Mouse (Mus musculus) bone marrow, adult 2 months (tissue): Measurements from ENCODE around the gene Scrg1. TPM values are rescaled to one million over a fixed set of nuclear protein-coding genes. Genes with fewer than 3 reads are reported as not detected.
"Not testable (repeated sequence)": the region's sequence is repeated elsewhere in the genome, so short reads cannot be mapped to it uniquely, and the experiment has no call there.

Experiments
- H3K27ac ChIP-seq: fragments of 200-500 bp; 2 replicates; pipeline ENCODE4 v1.5.1; 2012; ENCODE audit warnings: low read depth, mild to moderate bottlenecking, control low read depth, inconsistent platforms, low read length; ENCODE audit not compliant: control insufficient read depth, poor library complexity, insufficient read depth
- H3K4me1 ChIP-seq: fragments of 200-500 bp; 2 replicates; pipeline ENCODE4 v1.6.1; 2011; ENCODE audit warnings: low read length; ENCODE audit not compliant: control insufficient read depth, insufficient read depth
- H3K4me3 ChIP-seq: fragments of 200-500 bp; replicated peaks from 2 replicates; pipeline ENCODE3; 2011; ENCODE audit warnings: mild to moderate bottlenecking, low read depth, low read length, control low read depth; ENCODE audit not compliant: control insufficient read depth
- CTCF ChIP-seq: fragments of 200-500 bp; IDR thresholded peaks from 2 replicates; pipeline ENCODE4 v1.5.1; 2011; ENCODE audit warnings: low read length, control low read depth; ENCODE audit not compliant: control insufficient read depth, insufficient read depth
- POLR2A ChIP-seq: fragments of 200-500 bp; IDR thresholded peaks from 2 replicates; pipeline ENCODE4 v1.6.1; 2011; ENCODE audit warnings: low read depth, mild to moderate bottlenecking, control low read depth, low read length, borderline replicate concordance; ENCODE audit not compliant: control insufficient read depth
- WGBS: fragments of 180-500 bp; shearing (Covaris S2); methylation state at CpG from one replicate; pipeline ENCODE4 v1.1.7; 2018; 5-methylcytosine and 5-hydroxymethylcytosine counted together
- polyA plus RNA-seq: library from polyadenylated mRNA; stranded (reverse); fragments of >200 nt; gene quantifications from 2 replicates; pipeline ENCODE4 v1.2.4, GENCODE M21; 2011; ENCODE audit warnings: low replicate concordance; ENCODE audit not compliant: missing spikeins, insufficient read depth, insufficient read length

Gene Scrg1
- polyA plus RNA-seq, 1 experiment = 51.0 TPM

DNA sequence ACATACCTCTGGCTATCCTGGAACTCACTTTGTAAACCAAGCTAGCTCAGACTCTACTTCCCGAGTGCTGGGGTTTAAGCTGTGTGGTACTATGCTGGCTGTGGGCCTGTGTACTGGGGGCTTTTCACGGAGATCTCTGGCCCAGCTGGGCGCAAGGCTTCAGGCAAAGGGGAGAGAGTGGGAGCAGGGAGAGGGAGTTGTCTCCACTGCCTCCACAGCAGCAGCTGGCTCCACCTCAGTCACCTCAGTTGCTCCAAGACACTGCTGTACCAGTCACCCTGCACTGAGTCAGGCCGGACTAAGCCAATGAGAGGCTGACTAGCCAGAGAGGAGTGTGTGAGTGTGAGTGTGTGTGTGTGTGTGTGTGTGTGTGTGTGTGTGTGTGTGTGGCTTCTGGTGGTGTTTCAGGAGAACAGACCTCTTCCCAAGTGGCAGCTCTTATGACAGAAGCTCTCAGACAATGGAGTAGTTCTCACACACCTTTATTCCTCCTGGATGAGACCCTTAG is 51.9 kb downstream of the Scrg1 start:
- WGBS = 85% methylated on average over 4 of the region's 4 CpGs
- no peak for TF ChIP-seq CTCF
- TF ChIP-seq POLR2A = no peak
- H3K4me3 ChIP-seq = no peak overlapping the region
- H3K27ac ChIP-seq = no peak overlapping the region
- H3K4me1 ChIP-seq = peaks cover 2% of the 10 kb centered on the region; the same call in 1 of the 2 replicates

DNA sequence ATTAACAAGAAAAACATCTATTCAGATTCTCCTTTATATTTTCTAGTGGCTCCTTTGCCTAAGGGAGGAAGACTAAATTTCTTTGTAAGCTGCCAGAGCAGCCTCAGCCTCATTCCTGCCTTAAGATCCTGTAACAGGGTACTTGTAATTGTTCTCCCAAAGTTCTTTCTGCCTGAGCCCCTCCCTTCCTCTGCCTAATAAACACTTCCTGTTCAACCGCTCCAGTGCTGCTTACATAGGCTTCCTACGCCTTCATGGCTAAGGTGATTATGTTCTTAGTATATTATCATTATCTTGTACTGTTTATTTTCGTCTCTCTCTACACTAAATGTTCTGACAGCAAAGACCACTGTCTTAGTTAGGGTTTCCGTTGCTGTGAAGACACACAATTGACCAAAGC is 52.9 kb downstream of the Scrg1 start:
- TF ChIP-seq POLR2A (no peak), CTCF (no peak)
- WGBS = 52% methylated on average over 4 of the region's 4 CpGs
- H3K4me3 ChIP-seq = no peak overlapping the region
- no peak overlapping the region for H3K27ac ChIP-seq
- peaks cover 2% of the 10 kb centered on the region; the same call in 1 of the 2 replicates for H3K4me1 ChIP-seq

DNA sequence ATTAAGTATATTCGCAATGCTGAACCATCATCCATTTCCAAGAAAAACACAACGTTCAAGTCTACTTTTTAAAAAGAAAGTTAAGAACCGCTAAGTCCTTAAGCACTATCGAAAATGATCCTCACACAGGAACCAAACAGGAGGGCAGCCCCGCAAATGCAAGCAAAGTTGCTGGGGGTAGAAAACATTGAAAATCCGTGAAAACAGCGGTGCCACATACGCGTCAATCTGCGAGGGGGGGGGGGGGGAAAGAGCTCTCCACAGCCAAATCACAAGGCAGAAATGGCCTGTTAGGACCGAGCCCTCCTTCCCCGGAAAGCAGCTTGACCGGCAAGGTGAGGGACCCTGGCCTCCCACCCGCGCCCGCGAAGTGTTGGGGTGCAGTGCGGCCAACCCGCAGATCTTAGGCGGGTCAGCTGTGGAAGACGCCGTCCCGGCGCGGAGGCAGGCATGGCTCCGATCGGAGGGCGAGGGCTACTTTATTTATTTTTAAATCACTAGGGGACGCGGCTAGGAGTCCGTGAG is 55.1 kb downstream of the Scrg1 start:
- Histone ChIP-seq H3K4me3 (peak overlapping the region; percentile 85), H3K27ac (peak overlapping the region; percentile 100), H3K4me1 (peaks cover 3% of the 10 kb centered on the region; the same call in 1 of the 2 replicates)
- under 1% methylated on average over 31 of the region's 31 CpGs for WGBS
- no peak for TF ChIP-seq POLR2A

DNA sequence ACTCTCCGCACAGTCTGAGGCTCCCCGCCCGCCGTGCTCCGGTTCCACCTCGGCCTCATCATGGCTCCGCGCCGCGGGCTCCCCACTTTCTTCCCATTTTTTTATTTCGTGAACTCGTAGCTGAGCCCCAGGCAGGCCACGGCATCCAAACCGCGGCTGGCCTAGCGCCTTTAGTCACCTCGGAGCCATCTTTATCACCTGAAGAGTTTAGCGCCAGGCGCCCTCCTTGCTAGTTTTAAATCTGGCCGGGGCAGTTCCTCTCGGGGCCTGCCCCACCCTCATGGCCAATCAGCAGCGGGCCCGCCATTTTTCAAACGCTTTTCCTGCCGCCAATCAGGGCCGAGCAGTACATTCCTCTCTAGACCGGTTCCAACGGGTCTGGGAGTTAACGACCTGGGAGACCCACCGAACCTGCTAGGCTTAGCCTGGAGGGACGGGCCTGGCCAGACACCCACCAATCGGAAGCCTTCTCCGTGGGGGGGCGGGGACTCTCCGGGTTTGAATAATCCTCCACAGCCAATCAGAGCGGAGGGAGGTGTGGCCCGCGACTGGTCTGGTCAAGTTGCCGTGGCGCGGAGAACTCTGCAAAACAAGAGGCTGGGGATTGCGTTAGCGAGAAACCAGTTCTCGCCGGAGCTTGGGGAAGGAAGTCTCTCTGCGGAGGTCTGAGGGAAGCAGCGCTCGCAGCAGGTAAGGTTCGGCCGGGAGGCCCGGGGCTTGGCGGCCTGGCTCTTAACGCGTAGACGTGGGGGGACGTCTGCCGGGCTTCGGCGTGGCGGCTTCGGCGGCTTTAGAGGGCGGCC is 55.8 kb downstream of the Scrg1 start, which contains the start of gene Hmgb2:
Hmgb2 (plus strand) TSS at position 592 of the 803 bp plus-strand sequence.
- H3K4me3 ChIP-seq = peak within 1 kb of the TSS; percentile 85
- under 1% methylated on average over 63 of the region's 63 CpGs for WGBS
- no peak for TF ChIP-seq CTCF
- peak; percentile 95 for TF ChIP-seq POLR2A
- H3K27ac ChIP-seq = peak within 1 kb of the TSS; percentile 100
- H3K4me1 ChIP-seq = peaks cover 3% of the 10 kb centered on the region; the same call in 1 of the 2 replicates

DNA sequence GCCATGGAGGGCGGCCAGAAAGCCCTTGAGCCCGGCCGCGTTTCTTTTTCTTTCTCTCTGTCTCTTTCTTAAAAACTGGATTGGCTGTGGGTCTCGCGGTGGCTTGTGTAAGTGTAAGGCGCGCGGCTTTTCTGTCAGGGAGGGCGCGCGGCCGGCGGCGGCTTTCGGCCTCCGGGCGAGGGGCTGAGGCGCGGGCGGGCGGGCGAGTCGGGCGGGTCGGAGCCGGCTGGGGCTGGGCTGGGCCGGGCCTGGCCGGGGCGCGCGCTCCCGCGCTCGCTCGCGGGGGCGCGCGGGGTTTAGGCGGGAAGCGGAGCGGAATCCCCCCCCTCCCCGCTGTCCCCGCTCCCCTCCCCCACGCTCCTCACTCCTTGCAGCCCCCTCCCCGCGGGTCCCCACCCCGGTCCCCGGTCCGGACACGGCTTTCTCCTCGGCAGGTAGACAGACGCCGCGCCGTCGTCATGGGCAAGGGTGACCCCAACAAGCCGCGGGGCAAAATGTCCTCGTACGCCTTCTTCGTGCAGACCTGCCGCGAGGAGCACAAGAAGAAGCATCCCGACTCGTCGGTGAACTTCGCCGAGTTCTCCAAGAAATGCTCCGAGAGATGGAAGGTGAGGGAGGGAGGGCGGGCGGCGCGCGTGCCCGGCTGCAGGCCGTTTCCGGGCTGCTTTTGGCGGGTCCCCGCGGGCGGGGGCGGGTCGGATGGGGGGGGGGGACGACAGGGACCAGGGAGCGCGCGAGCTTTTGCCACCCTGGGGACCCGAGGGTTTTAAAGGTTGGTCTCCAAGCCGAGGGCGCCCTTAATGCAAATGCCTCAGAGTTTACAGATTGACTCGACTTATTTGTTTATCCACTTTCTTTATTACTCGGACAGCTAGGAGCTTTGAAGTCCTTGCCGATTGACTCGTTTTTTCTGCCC is 56.7 kb downstream of the Scrg1 start:
- TF ChIP-seq CTCF (no peak), POLR2A (peak; percentile 23; the same call in 1 of the 2 replicates)
- Histone ChIP-seq H3K27ac (peak overlapping the region; percentile 100), H3K4me3 (peak overlapping the region; percentile 77), H3K4me1 (peaks cover 3% of the 10 kb centered on the region; the same call in 1 of the 2 replicates)
- under 1% methylated on average over 91 of the region's 96 CpGs for WGBS

DNA sequence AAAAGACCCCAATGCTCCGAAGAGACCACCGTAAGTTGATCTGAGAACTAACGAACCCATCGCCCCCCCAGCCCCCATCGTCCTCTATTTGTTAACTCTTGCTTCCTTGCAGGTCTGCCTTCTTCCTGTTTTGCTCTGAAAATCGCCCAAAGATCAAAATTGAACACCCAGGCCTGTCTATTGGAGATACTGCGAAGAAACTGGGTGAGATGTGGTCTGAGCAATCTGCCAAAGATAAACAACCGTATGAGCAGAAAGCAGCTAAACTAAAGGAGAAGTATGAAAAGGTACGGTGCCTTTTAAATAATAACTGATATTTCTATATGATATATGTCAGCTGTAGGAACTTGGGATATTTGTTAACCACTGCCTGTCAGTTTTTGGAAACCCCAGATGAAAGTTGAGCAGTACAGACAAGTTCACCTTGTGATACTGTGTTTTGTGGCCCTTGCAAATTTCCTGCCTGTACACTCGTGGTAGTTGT is 57.5 kb downstream of the Scrg1 start:
- peak overlapping the region; percentile 79 for H3K27ac ChIP-seq
- WGBS = under 1% methylated on average over 10 of the region's 10 CpGs
- H3K4me3 ChIP-seq = peak overlapping the region; percentile 77
- not testable (repeated sequence) for H3K4me1 ChIP-seq

DNA sequence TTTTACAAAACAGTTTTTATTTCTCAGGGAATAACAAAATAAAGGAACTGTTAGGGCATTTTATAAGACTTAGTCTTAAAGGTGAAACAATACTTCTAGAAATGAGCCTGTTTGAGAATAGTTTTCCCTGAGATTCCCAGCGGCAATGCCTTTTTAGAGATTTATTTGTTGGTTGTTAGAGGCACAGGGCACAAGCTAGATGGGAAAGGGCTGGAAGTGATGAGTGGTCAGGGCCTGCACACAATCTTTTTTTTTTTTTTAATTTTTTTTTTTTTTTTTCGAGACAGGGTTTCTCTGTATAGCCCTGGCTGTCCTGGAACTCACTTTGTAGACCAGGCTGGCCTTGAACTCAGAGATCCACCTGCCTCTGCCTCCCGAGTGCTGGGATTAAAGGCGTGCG is 61.0 kb downstream of the Scrg1 start:
- not testable (repeated sequence) for H3K4me1 ChIP-seq, H3K4me3 ChIP-seq, H3K27ac ChIP-seq
- WGBS = 89% methylated on average over 5 of the region's 5 CpGs

DNA sequence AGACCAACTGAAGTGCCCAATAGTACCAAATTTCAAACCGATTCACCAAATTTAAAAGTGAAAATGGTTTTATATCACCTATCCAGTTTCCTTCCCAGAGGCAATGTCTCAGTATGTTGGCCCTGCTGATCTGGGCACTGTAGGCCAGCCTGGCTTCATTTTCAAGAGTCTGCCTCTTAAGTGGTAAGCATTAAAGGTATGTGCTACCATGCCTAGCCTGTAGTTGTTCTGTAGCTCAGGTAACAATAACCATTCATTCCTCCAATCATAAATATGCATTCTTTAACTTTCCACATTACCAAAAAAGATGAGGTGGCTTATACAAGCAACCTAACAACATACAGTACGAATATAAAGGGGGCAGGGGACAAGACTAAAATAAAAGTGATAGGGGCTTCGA is 62.0 kb downstream of the Scrg1 start:
- H3K4me3 ChIP-seq = no peak overlapping the region
- no peak overlapping the region for H3K27ac ChIP-seq
- peaks cover 1% of the 10 kb centered on the region; the same call in 1 of the 2 replicates for H3K4me1 ChIP-seq
- 85% methylated on average over 3 of the region's 3 CpGs for WGBS
- TF ChIP-seq CTCF = no peak
- no peak for TF ChIP-seq POLR2A
